Mouse (Mus musculus) lung, postnatal 25 days (tissue): ENCODE results near the gene Pbx3.

Experiments
- DNase-seq: peaks from one replicate; pipeline ENCODE4 v3.0.0; 2022; ENCODE audit warnings: low spot score

The Pbx3 gene

GRCm38 (mm10) chr2:34372305-34373301 is at the start of gene Pbx3:
Pbx3 (minus strand) TSS chr2:34373142.
- peak; percentile 96 for DNase-seq

DNA sequence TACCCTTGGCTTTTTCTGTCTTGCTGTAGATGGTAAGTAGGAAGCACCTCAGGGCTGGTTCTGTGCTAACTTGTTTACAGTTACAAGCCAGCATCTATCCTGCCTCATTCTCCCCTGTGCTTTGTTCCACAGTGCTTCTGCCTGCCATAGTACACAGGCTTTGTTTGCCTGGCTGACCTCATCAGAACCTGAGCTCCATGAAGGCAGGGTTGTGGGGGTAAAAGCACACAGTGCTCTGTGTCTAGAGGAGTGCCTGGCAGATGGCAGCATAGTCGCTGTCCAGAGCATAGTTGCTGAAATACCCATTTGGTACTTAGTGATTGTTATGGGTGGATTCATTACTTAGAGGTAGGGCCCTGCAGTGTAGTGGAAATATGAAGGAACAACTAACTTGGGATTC is 47.3 kb upstream of the Pbx3 start:
- DNase-seq, result no peak

DNA sequence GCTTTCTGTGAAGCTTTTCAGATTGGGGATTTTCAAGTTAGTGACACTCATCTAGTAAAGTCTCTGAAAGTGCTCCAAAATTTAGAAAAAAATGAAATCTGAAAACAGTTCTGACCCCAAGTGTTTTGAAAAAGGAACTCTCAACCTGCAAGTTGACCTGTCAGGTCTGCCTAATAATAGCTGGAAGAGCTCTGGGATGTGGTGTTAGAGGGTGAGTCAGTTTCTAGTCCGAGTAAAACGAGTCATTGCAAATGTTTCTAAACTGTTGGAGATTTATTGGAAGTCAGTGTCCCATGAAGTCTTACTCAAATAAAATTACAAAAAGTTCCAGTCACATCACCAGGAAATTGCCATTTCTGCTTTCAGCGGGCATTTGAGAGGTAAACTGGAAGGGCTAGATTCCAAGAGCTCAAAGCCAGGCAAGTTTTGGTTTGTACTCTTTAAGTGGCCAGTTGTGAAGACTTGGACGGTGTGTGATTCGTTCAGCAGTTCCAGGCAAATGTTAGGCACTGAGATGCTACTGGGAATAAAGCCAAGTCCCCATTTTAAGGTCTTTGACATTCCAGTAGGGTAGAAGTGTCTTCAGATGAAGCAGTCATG is 36.9 kb upstream of the Pbx3 start:
- DNase-seq, result no peak

- no peak for DNase-seq
Observed at GRCm38 (mm10) chr2:34408341-34408740, 35.4 kb upstream of the Pbx3 start.

- DNase-seq, result no peak
Observed at GRCm38 (mm10) chr2:34407596-34407995, 34.7 kb upstream of the Pbx3 start.

DNA sequence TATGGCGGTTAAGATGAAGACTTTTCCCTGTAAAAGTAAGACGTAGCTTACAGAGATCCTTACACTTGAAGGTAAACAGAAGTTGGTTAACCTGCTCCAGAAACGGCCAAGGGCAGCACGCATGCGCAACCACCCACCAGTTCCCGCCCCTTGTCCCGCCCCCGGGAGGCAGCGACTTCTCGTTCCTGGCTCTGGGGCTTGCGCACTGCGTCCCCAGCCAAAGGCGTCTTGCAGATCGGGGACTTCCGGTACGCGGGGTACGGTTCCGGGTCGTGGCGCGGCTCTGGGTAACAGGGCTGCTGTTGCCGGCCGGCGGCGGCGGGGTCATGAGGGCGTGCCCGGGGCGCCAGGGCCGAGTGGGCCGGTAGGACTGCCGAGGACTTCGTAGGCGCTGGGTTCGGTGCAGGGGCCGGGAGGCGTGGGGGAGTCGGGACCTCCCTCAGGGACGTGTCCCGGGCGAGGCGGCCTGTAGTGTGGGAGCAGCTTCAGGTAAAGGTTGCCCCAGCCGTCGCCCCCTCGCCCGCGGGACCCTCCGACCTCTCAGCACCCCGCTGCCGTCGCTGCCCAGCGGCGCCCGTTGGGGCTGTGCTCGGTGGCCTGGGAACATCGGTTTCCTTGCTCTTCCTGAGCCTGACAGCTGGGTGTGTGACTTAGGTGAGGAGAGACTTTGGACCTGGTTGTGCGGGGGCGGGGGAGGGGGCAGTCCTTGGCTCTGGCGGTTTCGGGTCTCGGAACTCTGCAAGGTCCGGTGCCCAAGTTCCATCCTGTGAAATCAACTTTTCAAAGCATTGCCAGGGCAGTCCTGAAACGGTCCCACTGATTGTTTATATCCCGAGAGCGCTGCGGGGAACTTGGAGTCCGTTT is 33.9 kb upstream of the Pbx3 start, which contains the start of gene Mapkap1:
Gene Mapkap1 (plus strand): TSS at position 171 of the 864 bp plus-strand sequence.
- peak; percentile 98 for DNase-seq

DNA sequence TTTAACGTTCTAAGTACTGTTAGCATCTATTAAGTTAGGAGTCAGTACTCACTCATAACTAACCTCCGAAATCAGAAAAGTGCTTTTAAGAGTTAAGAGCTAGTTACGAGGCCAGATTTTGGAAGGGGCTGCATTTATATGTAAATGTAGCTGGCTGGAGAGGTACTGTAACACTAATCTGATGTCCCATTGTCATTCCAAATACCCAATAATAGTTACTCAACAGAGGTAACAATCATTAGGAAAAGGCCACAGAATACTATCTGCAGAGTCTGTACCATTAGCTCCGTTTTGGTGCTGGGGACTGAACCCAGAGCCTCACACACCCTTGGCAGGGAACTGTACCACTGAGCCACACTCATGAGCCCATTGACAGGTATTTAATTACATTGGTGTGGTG is 26.6 kb upstream of the Pbx3 start:
- DNase-seq, result no peak

- no peak for DNase-seq
Observed at GRCm38 (mm10) chr2:34378930-34379329, 6.0 kb upstream of the Pbx3 start.

DNA sequence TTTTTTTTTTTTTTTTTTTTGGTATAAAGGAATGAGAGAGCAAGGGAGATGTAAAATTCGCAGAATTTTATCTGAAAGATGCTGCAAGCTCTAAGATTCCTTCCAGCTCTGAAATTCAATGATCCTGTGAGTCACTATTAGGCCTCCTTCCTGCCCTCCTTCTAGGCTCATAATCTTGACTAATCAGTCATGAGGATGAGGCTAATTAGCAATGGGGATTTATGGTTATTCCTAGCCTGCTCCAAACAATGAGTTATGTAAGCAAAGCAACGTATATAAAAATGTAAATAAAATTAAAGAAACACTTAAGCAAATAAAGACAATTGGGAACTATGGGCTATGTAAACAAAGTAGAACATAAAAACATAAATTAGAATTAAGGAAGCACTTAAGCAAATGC is 1.4 kb upstream of the Pbx3 start:
- no peak for DNase-seq

DNA sequence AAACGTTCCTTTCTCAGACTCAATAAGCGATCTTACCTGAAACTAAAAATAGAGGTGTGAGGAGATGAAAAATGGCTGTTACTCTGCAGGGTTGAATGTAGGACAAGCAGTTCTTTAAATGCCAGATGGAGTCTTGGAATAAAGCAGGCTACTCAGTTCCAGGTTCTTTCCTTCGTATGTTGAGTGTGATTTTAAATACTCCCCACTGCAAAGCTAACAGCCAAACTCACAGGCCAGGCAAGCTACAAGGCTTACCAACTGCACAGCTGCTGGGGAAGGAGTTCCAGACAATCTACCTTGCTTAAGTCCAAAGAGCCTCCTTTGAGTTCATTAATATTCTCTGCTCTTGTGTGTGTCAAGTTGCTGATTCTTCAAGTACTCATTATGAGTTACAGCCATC is 944 bp upstream of the Pbx3 start:
- DNase-seq, result no peak

GRCm38 (mm10) chr2:34371441-34372304 is 1.3 kb downstream of the Pbx3 start:
- DNase-seq, result peak; percentile 34

GRCm38 (mm10) chr2:34370725-34371440 is 2.1 kb downstream of the Pbx3 start:
- DNase-seq, result no peak

- DNase-seq, result no peak
Observed at GRCm38 (mm10) chr2:34370349-34370724, 2.6 kb downstream of the Pbx3 start.

DNA sequence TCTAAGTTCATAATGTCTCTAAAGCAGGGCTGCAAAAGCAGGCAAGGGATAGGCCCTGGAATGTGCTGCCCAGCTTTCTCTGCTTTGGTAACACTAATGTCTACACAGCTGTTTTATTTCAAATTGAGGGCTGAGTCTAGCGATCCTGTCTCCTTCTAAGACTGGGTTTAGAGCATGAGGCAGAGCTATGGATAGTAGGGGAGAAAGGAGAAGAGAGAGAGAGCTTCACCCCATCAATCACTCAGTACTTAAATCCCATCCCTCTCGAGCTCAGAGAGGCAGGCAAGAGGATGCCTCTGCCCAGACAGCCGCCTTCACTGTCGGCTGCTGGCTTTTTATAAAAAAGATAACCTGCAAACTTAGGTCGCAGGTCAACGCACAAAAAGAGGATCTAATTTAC is 4.5 kb downstream of the Pbx3 start:
- no peak for DNase-seq

DNA sequence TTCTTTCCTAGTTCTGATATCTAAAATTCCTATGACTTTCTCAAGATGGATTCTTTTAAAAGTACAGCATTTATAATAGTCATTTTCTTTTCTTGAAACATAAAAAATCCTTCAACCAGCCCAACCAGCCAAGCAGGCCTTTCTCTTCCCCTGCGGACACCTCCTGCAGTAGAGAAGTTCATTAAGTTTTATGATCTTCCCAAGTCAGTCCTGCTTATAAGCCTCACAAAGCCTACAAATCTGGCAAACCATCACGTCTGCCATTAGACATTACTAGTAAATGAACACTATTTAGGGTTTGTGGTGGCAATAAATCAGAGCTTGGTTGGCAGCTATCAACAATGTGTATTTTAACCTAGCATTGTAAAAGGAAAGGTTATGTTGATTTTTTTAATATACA is 5.9 kb downstream of the Pbx3 start:
- no peak for DNase-seq

GRCm38 (mm10) chr2:34363678-34364077 is 9.3 kb downstream of the Pbx3 start:
- DNase-seq, result no peak

- DNase-seq, result no peak
Observed at GRCm38 (mm10) chr2:34355801-34356211, 17.1 kb downstream of the Pbx3 start.

DNA sequence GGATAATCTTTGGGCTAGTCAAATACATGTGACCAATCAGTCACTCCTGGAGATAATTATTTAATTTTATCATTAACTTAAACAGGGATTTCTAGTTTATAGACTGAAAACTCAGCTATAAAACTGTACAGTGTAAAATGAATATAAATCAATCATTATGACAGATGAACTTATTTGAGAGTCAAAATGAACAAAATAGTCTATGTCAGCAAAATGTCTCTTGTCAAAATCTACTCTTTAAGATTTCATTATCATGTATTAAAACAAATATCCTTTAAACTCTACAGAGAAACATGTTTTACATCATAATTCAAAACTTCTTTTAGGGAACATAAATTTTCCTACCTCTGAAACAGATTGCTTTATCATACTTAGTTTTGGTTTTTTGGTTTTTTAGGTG is 20.9 kb downstream of the Pbx3 start:
- no peak for DNase-seq

GRCm38 (mm10) chr2:34347096-34347495 is 25.8 kb downstream of the Pbx3 start:
- no peak for DNase-seq

DNA sequence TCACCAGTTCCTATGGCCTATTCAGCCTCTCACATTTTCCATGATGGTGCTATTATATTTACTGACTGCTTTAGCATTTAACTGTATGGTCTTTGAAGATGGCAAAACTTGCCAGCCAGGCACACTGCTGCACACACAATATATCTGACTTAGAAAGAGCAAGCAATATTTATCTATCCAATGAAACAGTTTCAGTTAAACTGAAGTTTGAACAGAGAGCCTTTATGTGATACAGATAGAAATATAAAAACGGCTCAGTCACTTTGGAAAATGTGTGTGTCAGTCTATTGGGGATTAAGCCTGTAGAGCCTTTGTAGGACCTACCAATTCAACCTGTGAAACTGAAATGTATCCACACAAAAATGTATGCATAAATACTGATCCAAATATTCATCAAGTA is 74.3 kb downstream of the Pbx3 start:
- no peak for DNase-seq

DNA sequence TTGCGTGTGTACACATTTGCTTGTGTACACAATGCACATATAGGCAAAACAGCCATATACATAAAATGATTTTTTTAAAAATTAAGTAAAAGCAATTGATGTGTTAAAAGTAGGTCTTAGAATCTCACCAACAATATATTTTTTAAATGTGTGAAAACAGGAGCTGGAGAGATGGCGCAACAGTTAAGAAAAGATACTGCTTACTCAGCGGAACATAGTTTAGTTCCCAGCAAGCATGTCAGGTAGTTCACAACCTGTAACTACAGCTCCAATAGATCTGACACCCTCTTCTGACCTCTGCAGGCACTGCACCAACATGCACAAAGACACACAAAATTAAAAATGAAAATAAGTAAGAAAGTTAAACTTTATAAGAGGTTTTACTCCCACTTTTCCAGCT is 74.7 kb downstream of the Pbx3 start:
- DNase-seq, result no peak
